Mouse (Mus musculus) forebrain, embryonic 15.5 days (tissue): Measurements from ENCODE around the gene Mlx. TPM values are rescaled to one million over a fixed set of nuclear protein-coding genes. Genes with fewer than 3 reads are reported as not detected.
A peak's percentile ranks its signal among the peaks of the same experiment; 100 is the strongest.

ENCODE experiments used
- ATAC-seq: fragments of 200-750 bp; cut with Nextera tagmentation; replicated peaks from 2 replicates; pipeline ENCODE4 v1.8.0; 2017; ENCODE audit warnings: mild to moderate bottlenecking, moderate TSS enrichment, moderate library complexity
- H3K27ac ChIP-seq: fragments of 300-500 bp; sonication (generic); replicated peaks from 2 replicates; pipeline ENCODE4 v1.5.1; 2015; ENCODE audit warnings: mild to moderate bottlenecking, inconsistent platforms
- H3K27me3 ChIP-seq: fragments of 300-500 bp; sonication (generic); 2 replicates; pipeline ENCODE4 v1.6.1; 2015; ENCODE audit warnings: inconsistent platforms
- H3K36me3 ChIP-seq: fragments of 300-500 bp; sonication (generic); 2 replicates; pipeline ENCODE4 v1.6.1; 2015; ENCODE audit warnings: mild to moderate bottlenecking, inconsistent platforms
- H3K4me1 ChIP-seq: fragments of 300-500 bp; sonication (generic); 2 replicates; pipeline ENCODE4 v1.6.1; 2015; ENCODE audit warnings: inconsistent platforms
- H3K4me2 ChIP-seq: fragments of 300-500 bp; sonication (generic); replicated peaks from 2 replicates; pipeline ENCODE4 v1.6.1; 2015; ENCODE audit warnings: mild to moderate bottlenecking, inconsistent platforms
- H3K4me3 ChIP-seq: fragments of 300-500 bp; sonication (generic); 2 replicates; pipeline ENCODE4 v1.5.1; 2015; ENCODE audit warnings: mild to moderate bottlenecking, inconsistent platforms
- H3K9ac ChIP-seq: fragments of 300-500 bp; sonication (generic); replicated peaks from 2 replicates; pipeline ENCODE4 v1.6.1; 2015; ENCODE audit warnings: mild to moderate bottlenecking, inconsistent platforms
- H3K9me3 ChIP-seq: fragments of 300-500 bp; sonication (generic); 2 replicates; pipeline ENCODE4 v1.6.1; 2016; ENCODE audit warnings: inconsistent platforms
- WGBS: fragments of 180-500 bp; shearing (Covaris S2); methylation state at CpG from one replicate; pipeline ENCODE4 v1.1.7; 2015; ENCODE audit warnings: mixed read lengths; 5-methylcytosine and 5-hydroxymethylcytosine counted together
- polyA plus RNA-seq: library from polyadenylated mRNA; unstranded; fragments of >200 nt; fragmentation: Nextera tagmentation; extraction: Ambion mirVana; gene quantifications from 2 replicates; pipeline ENCODE4 v1.2.1, GENCODE M21; 2015

The Mlx gene
- polyA plus RNA-seq, 1 experiment from 2014 or later, result 92.9 TPM

- Histone ChIP-seq H3K36me3 (no peaks in the 10 kb centered on the region), H3K9ac (peak within 1 kb of the TSS; percentile 85), H3K9me3 (no peaks in the 10 kb centered on the region), H3K4me2 (peak within 1 kb of the TSS; percentile 91), H3K4me3 (peak within 1 kb of the TSS; percentile 77), H3K27ac (peak within 1 kb of the TSS; percentile 64), H3K27me3 (no peaks in the 10 kb centered on the region), H3K4me1 (peaks cover 28% of the 10 kb centered on the region)
- peak; percentile 86 for ATAC-seq
- 5% methylated on average over 35 of the region's 35 CpGs for WGBS
These were observed 17.5 kb upstream of the Mlx start, which contains the start of gene Naglu for GRCm38 (mm10) chr11:101069391-101070188. TSS of gene Naglu (plus strand) at chr11:101070012.

GRCm38 (mm10) chr11:101070189-101070527 lies 16.9 kb upstream of the Mlx start:
- H3K27me3 ChIP-seq, result no peaks in the 10 kb centered on the region
- peak; percentile 71 for ATAC-seq
- WGBS, result under 1% methylated on average over 36 of the region's 36 CpGs

GRCm38 (mm10) chr11:101070987-101071386 lies 16.1 kb upstream of the Mlx start:
- H3K9ac ChIP-seq, result no peak overlapping the region
- H3K27ac ChIP-seq, result 0 out of 2 replicates have a peak overlapping the region, but pooled peaks have one; percentile 64
- no peaks in the 10 kb centered on the region for H3K27me3 ChIP-seq
- peak overlapping the region; percentile 77 for H3K4me3 ChIP-seq
- peaks cover 28% of the 10 kb centered on the region for H3K4me1 ChIP-seq
- WGBS, result 70% methylated on average over 6 of the region's 6 CpGs
- H3K4me2 ChIP-seq, result peak overlapping the region; percentile 91
- no peak for ATAC-seq
- no peaks in the 10 kb centered on the region for H3K9me3 ChIP-seq
- no peaks in the 10 kb centered on the region for H3K36me3 ChIP-seq

More at GRCm38 (mm10) chr11:101070189-101070527, 16.9 kb upstream of the Mlx start:
- H3K4me2 ChIP-seq, result peak overlapping the region; percentile 91
- H3K4me3 ChIP-seq, result peak overlapping the region; percentile 77
- peaks cover 28% of the 10 kb centered on the region for H3K4me1 ChIP-seq
- peak overlapping the region; percentile 85 for H3K9ac ChIP-seq
- no peaks in the 10 kb centered on the region for H3K9me3 ChIP-seq
- H3K36me3 ChIP-seq, result no peaks in the 10 kb centered on the region
- peak overlapping the region; percentile 64 for H3K27ac ChIP-seq

- no peaks in the 10 kb centered on the region for H3K27me3 ChIP-seq
- WGBS, result 78% methylated on average over 14 of the region's 14 CpGs
- H3K4me2 ChIP-seq, result no peak overlapping the region
- H3K9me3 ChIP-seq, result no peaks in the 10 kb centered on the region
- no peak overlapping the region for H3K4me3 ChIP-seq
- no peak overlapping the region for H3K9ac ChIP-seq
- no peaks in the 10 kb centered on the region for H3K36me3 ChIP-seq
- H3K27ac ChIP-seq, result no peak overlapping the region
- H3K4me1 ChIP-seq, result peaks cover 23% of the 10 kb centered on the region
- no peak for ATAC-seq
These were observed 15.2 kb upstream of the Mlx start for GRCm38 (mm10) chr11:101071810-101072428.

GRCm38 (mm10) chr11:101078121-101078520 lies 9.0 kb upstream of the Mlx start, which contains the start of gene Hsd17b1:
TSS of gene Hsd17b1 (plus strand) at chr11:101078411.
- Histone ChIP-seq H3K27me3 (peaks cover 41% of the 10 kb centered on the region), H3K4me2 (no peak within 1 kb of the TSS), H3K4me1 (peaks cover 16% of the 10 kb centered on the region), H3K9me3 (no peaks in the 10 kb centered on the region), H3K27ac (no peak within 1 kb of the TSS), H3K9ac (no peak within 1 kb of the TSS), H3K4me3 (no peak within 1 kb of the TSS), H3K36me3 (no peaks in the 10 kb centered on the region)
- 68% methylated on average over 9 of the region's 9 CpGs for WGBS
- ATAC-seq, result no peak

- no peaks in the 10 kb centered on the region for H3K36me3 ChIP-seq
- peaks cover 41% of the 10 kb centered on the region for H3K27me3 ChIP-seq
- 2% methylated on average over 27 of the region's 27 CpGs for WGBS
- H3K4me1 ChIP-seq, result peaks cover 25% of the 10 kb centered on the region
- H3K27ac ChIP-seq, result no peak overlapping the region
- H3K9ac ChIP-seq, result no peak overlapping the region
- no peaks in the 10 kb centered on the region for H3K9me3 ChIP-seq
- no peak overlapping the region for H3K4me2 ChIP-seq
- ATAC-seq, result no peak
- 0 out of 2 replicates have a peak overlapping the region, but pooled peaks have one; percentile 3 for H3K4me3 ChIP-seq
These were observed 7.3 kb upstream of the Mlx start for GRCm38 (mm10) chr11:101079746-101080145.

GRCm38 (mm10) chr11:101080421-101080820 lies 6.7 kb upstream of the Mlx start:
- Histone ChIP-seq H3K9ac (no peak overlapping the region), H3K36me3 (no peaks in the 10 kb centered on the region), H3K4me2 (no peak overlapping the region), H3K27ac (no peak overlapping the region), H3K27me3 (peaks cover 41% of the 10 kb centered on the region), H3K4me3 (no peak overlapping the region), H3K4me1 (peaks cover 25% of the 10 kb centered on the region), H3K9me3 (no peaks in the 10 kb centered on the region)
- no peak for ATAC-seq
- WGBS, result 58% methylated on average over 5 of the region's 5 CpGs

GRCm38 (mm10) chr11:101081659-101082058 lies 5.4 kb upstream of the Mlx start:
- Histone ChIP-seq H3K4me1 (peaks cover 34% of the 10 kb centered on the region), H3K9me3 (no peaks in the 10 kb centered on the region), H3K27me3 (peaks cover 41% of the 10 kb centered on the region), H3K4me2 (peak overlapping the region; percentile 99), H3K36me3 (no peaks in the 10 kb centered on the region), H3K27ac (peak overlapping the region; percentile 95), H3K4me3 (peak overlapping the region; percentile 88), H3K9ac (peak overlapping the region; percentile 92)
- no peak for ATAC-seq
- WGBS, result 6% methylated on average over 10 of the region's 10 CpGs

GRCm38 (mm10) chr11:101082208-101083082 lies 4.6 kb upstream of the Mlx start, which contains the start of gene Coasy:
TSS of gene Coasy (plus strand) at chr11:101082565.
- peak; percentile 91 for ATAC-seq
- Histone ChIP-seq H3K4me2 (peak within 1 kb of the TSS; percentile 99), H3K9me3 (no peaks in the 10 kb centered on the region), H3K27ac (peak within 1 kb of the TSS; percentile 95), H3K4me1 (peaks cover 37% of the 10 kb centered on the region), H3K27me3 (peaks cover 39% of the 10 kb centered on the region), H3K36me3 (no peaks in the 10 kb centered on the region), H3K4me3 (peak within 1 kb of the TSS; percentile 88), H3K9ac (peak within 1 kb of the TSS; percentile 92)
- WGBS, result under 1% methylated on average over 51 of the region's 51 CpGs

GRCm38 (mm10) chr11:101083083-101083697 lies 3.9 kb upstream of the Mlx start:
- peak; percentile 12 for ATAC-seq
- no peaks in the 10 kb centered on the region for H3K9me3 ChIP-seq
- peak overlapping the region; percentile 92 for H3K9ac ChIP-seq
- WGBS, result 31% methylated on average over 19 of the region's 19 CpGs
- H3K27me3 ChIP-seq, result peaks cover 32% of the 10 kb centered on the region
- peak overlapping the region; percentile 95 for H3K27ac ChIP-seq
- peaks cover 44% of the 10 kb centered on the region for H3K4me1 ChIP-seq
- no peaks in the 10 kb centered on the region for H3K36me3 ChIP-seq
- H3K4me3 ChIP-seq, result peak overlapping the region; percentile 88
- peak overlapping the region; percentile 99 for H3K4me2 ChIP-seq

- WGBS, result 89% methylated on average over 14 of the region's 14 CpGs
- H3K4me1 ChIP-seq, result peaks cover 50% of the 10 kb centered on the region
- no peak overlapping the region for H3K9ac ChIP-seq
- ATAC-seq, result no peak
- peaks cover 21% of the 10 kb centered on the region for H3K27me3 ChIP-seq
- no peak overlapping the region for H3K4me3 ChIP-seq
- peaks cover 8% of the 10 kb centered on the region for H3K36me3 ChIP-seq
- no peaks in the 10 kb centered on the region for H3K9me3 ChIP-seq
- H3K27ac ChIP-seq, result no peak overlapping the region
- H3K4me2 ChIP-seq, result no peak overlapping the region
These were observed 2.8 kb upstream of the Mlx start for GRCm38 (mm10) chr11:101084246-101084645.
